Comparison of ENCODE assay signal across 9 mouse cellular contexts in the genomic region with DNA sequence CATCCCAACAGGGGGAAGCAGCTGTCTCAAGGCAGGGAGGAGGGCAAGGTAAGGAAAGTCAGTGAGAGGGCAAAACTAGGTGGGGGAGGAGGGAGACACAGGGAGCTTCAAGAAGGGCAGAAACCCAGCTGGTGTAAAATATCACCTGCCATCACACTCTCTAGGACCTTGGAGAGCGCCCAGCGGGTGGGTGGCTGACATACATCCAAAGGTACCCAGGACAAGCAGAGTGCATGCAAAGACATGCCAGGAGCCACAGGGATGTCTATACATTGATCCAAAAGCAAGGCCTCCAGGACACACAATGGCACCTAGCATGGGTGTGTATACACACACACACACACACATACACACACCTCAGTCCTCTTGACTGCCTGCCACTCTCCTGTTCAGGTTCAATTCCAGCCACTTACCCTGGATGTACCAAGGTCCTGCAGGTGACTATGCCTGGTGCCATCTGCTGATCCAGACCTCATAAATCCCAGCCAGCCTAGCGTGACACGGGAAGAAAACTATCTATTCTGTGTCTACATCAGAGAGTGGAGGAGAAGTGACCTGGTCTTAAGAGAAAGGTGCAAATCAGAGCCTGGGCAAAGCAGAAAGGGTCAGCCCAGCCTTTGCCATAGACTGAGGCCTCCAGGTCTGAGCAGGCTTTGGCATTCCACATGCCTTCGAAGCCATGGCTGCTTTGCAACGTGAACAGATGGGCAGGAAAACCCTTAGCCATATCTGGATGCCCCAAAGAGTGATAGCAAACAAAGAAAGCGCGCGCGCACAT. TPM values are rescaled to one million over a fixed set of nuclear protein-coding genes. Genes with fewer than 3 reads are reported as not detected.
DNase-seq lines count a peak whose midpoint lies in the region; ATAC-seq lines count a peak whose summit lies in the region.
"Had no signal": no experiment of that assay in that cellular context is flagged by ENCODE, and none has a peak within 500 bp of the region (broad histone marks: within the 10 kb centered on the region; RNA-seq: fewer than 3 reads in every experiment).

No protein-coding gene starts in this region.

- WGBS in hindbrain, embryonic 11.5 days: 69% methylated on average over 10 of the region's 10 CpGs
- WGBS in hindbrain, embryonic 14.5 days: 70% methylated on average over 10 of the region's 10 CpGs
- WGBS in limb, embryonic 11.5 days: 65% methylated on average over 10 of the region's 10 CpGs
- 66% methylated on average over 10 of the region's 10 CpGs for WGBS in forebrain, embryonic 10.5 days

- H3K9ac ChIP-seq in hindbrain, embryonic 11.5 days (ENCODE audit: low read depth, low read length): no peak overlapping the region
- no peak overlapping the region for H3K9ac ChIP-seq in hindbrain, embryonic 14.5 days
- H3K9ac ChIP-seq in limb, embryonic 11.5 days (ENCODE audit: low read length): no peak overlapping the region

- H3K4me3 ChIP-seq in hindbrain, embryonic 11.5 days (ENCODE audit: low read depth, low read length): no peak overlapping the region
- no peak overlapping the region for H3K4me3 ChIP-seq in hindbrain, embryonic 14.5 days (replicated peaks; ENCODE audit: low read length)
- no peak overlapping the region for H3K4me3 ChIP-seq in limb, embryonic 11.5 days (ENCODE audit: low read depth, low read length)
- H3K4me3 ChIP-seq in forebrain, embryonic 10.5 days: no peak overlapping the region
- H3K4me3 ChIP-seq: gastrocnemius, adult 2 months had no signal

- 0 out of 2 replicates have a peak, but pooled peaks cover 2% of the 10 kb centered on the region for H3K4me1 ChIP-seq in hindbrain, embryonic 11.5 days (replicated peaks; ENCODE audit: control insufficient read depth, insufficient read depth, low read length)
- H3K4me1 ChIP-seq in hindbrain, embryonic 14.5 days (replicated peaks; ENCODE audit: control insufficient read depth, insufficient read depth, low read length): peaks cover 17% of the 10 kb centered on the region
- H3K4me1 ChIP-seq in limb, embryonic 11.5 days (ENCODE audit: control insufficient read depth, insufficient read depth, low read length): 0 out of 2 replicates have a peak, but pooled peaks cover 5% of the 10 kb centered on the region
- peaks cover 8% of the 10 kb centered on the region for H3K4me1 ChIP-seq in forebrain, embryonic 10.5 days

- no peak for ATAC-seq in hindbrain, embryonic 11.5 days (ENCODE audit: low FRiP score)
- no peak for ATAC-seq in hindbrain, embryonic 14.5 days (ENCODE audit: low FRiP score)
- no peak for ATAC-seq in limb, embryonic 11.5 days (ENCODE audit: insufficient number of reproducible peaks, low FRiP score, low TSS enrichment, low read depth)

- peak; percentile 12 for DNase-seq in hindbrain, embryonic 11.5 days (ENCODE audit: low spot score)
- no peak for DNase-seq in hindbrain, embryonic 14.5 days (ENCODE audit: low spot score)
- peak; percentile 31 for DNase-seq in A20 (ENCODE audit: low read depth, low spot score)
- DNase-seq in ZHBTc4 (ENCODE audit: low read depth, low spot score): peak; percentile 71
- DNase-seq in limb, embryonic 11.5 days (ENCODE audit: low spot score): peak; percentile 77
- no peak for DNase-seq in layer of hippocampus, adult 18-20 months (ENCODE audit: low spot score in 2 of 2)
- no peak for DNase-seq in forebrain, embryonic 10.5 days (ENCODE audit: extremely low spot score, low spot score)
- DNase-seq in gastrocnemius, postnatal 10 days: no peak
- DNase-seq: gastrocnemius, adult 2 months had no signal

- H3K4me2 ChIP-seq in hindbrain, embryonic 11.5 days (replicated peaks; ENCODE audit: low read depth, low read length): no peak overlapping the region
- H3K4me2 ChIP-seq in hindbrain, embryonic 14.5 days (replicated peaks): no peak overlapping the region
- no peak overlapping the region for H3K4me2 ChIP-seq in limb, embryonic 11.5 days (ENCODE audit: low read depth, severe bottlenecking)

- peaks cover 25% of the 10 kb centered on the region for H3K27me3 ChIP-seq in hindbrain, embryonic 11.5 days (ENCODE audit: control insufficient read depth, insufficient read depth, low read length)
- H3K27me3 ChIP-seq in hindbrain, embryonic 14.5 days (ENCODE audit: control insufficient read depth, insufficient read depth, low read length): 0 out of 2 replicates have a peak, but pooled peaks cover 2% of the 10 kb centered on the region
- peaks cover 28% of the 10 kb centered on the region for H3K27me3 ChIP-seq in limb, embryonic 11.5 days (ENCODE audit: control insufficient read depth, insufficient read depth, low read length)
- peaks cover 43% of the 10 kb centered on the region for H3K27me3 ChIP-seq in forebrain, embryonic 10.5 days (ENCODE audit: poor library complexity, severe bottlenecking)

- H3K9me3 ChIP-seq in hindbrain, embryonic 11.5 days (ENCODE audit: control insufficient read depth, low read length): no peaks in the 10 kb centered on the region
- no peaks in the 10 kb centered on the region for H3K9me3 ChIP-seq in hindbrain, embryonic 14.5 days (ENCODE audit: control insufficient read depth, low read length)
- H3K9me3 ChIP-seq in limb, embryonic 11.5 days (ENCODE audit: control insufficient read depth, low read length): no peaks in the 10 kb centered on the region
- H3K9me3 ChIP-seq in forebrain, embryonic 10.5 days: no peaks in the 10 kb centered on the region

- no peak overlapping the region for H3K27ac ChIP-seq in hindbrain, embryonic 11.5 days (ENCODE audit: low read depth, low read length)
- no peak overlapping the region for H3K27ac ChIP-seq in hindbrain, embryonic 14.5 days
- H3K27ac ChIP-seq in limb, embryonic 11.5 days (replicated peaks; ENCODE audit: low read depth, low read length): no peak overlapping the region
- H3K27ac ChIP-seq in forebrain, embryonic 10.5 days: no peak overlapping the region
- H3K27ac ChIP-seq: gastrocnemius, adult 2 months had no signal

- H3K36me3 ChIP-seq in hindbrain, embryonic 11.5 days (ENCODE audit: control insufficient read depth, insufficient read depth, low read length): no peaks in the 10 kb centered on the region
- no peaks in the 10 kb centered on the region for H3K36me3 ChIP-seq in hindbrain, embryonic 14.5 days (replicated peaks; ENCODE audit: control insufficient read depth, insufficient read depth)
- H3K36me3 ChIP-seq in limb, embryonic 11.5 days (ENCODE audit: control insufficient read depth, insufficient read depth, low read length): no peaks in the 10 kb centered on the region
- no peaks in the 10 kb centered on the region for H3K36me3 ChIP-seq in forebrain, embryonic 10.5 days (replicated peaks)

RNA-seq across cellular contexts. Expression of a gene that starts 25.6 kb away (rescaled TPM):
- polyA plus RNA-seq in hindbrain, embryonic 11.5 days (2014; fragmentation: Nextera tagmentation; extraction: Ambion mirVana): 2.7 and 3.1 TPM in 2 replicates
- 11.2 and 12.0 TPM in 2 replicates for polyA plus RNA-seq in hindbrain, embryonic 14.5 days (2014; fragmentation: Nextera tagmentation; extraction: Ambion mirVana)
- polyA plus RNA-seq in limb, embryonic 11.5 days (2014; fragmentation: Nextera tagmentation; extraction: Ambion mirVana): 0.35 and 0.60 TPM in 2 replicates
- 100 to 1,000 TPM; 125 to 142 TPM for total RNA-seq in layer of hippocampus, adult 18-20 months (2021)
- polyA plus RNA-seq in forebrain, embryonic 10.5 days (2016; fragmentation: Nextera tagmentation; extraction: Ambion mirVana): 0.66 and 0.75 TPM in 2 replicates
- total RNA-seq in gastrocnemius, postnatal 10 days (2021): 10 to 100 TPM; 15.0 to 16.1 TPM

RNA-seq across cellular contexts. Expression of a gene that starts 34.3 kb away (rescaled TPM):
- 1.2 and 1.7 TPM in 2 replicates for polyA plus RNA-seq in hindbrain, embryonic 11.5 days (2014; fragmentation: Nextera tagmentation; extraction: Ambion mirVana)
- 3.5 and 5.0 TPM in 2 replicates for polyA plus RNA-seq in hindbrain, embryonic 14.5 days (2014; fragmentation: Nextera tagmentation; extraction: Ambion mirVana)
- 0.67 and 0.85 TPM in 2 replicates for polyA plus RNA-seq in limb, embryonic 11.5 days (2014; fragmentation: Nextera tagmentation; extraction: Ambion mirVana)
- 10 to 100 TPM; 26.5 to 27.8 TPM for total RNA-seq in layer of hippocampus, adult 18-20 months (2021)
- 0.41 and 0.72 TPM in 2 replicates for polyA plus RNA-seq in forebrain, embryonic 10.5 days (2016; fragmentation: Nextera tagmentation; extraction: Ambion mirVana)
- under 1 TPM; 0.12 to 0.32 TPM for total RNA-seq in gastrocnemius, postnatal 10 days (2021)

Comparison
In these comparisons a context has a peak if more than half of its experiments do, and no peak if none do; other contexts are left out.
1. DNase-seq: peak in hindbrain, embryonic 11.5 days (single experiment), A20 (single experiment), ZHBTc4 (single experiment) and limb, embryonic 11.5 days (single experiment); none in hindbrain, embryonic 14.5 days (single experiment), layer of hippocampus, adult 18-20 months (0 of 2), forebrain, embryonic 10.5 days (single experiment) and gastrocnemius, postnatal 10 days (single experiment).